Mouse (Mus musculus): ENCODE data around the gene Cdyl2. TPM values are rescaled to one million over a fixed set of nuclear protein-coding genes. Genes with fewer than 3 reads are reported as not detected.

Gene Cdyl2
- total and polyA plus RNA-seq, 3 experiments, result not detected

GRCm38 (mm10) chr8:116735306-116735705 lies 2.5 kb upstream of the Cdyl2 start:
- Histone ChIP-seq H3K27ac (ENCODE audit: control insufficient read depth, low read depth, low read length) (no peak overlapping the region), H3K9me3 (replicated peaks; ENCODE audit: insufficient read depth, low read length) (no peaks in the 10 kb centered on the region), H3K4me3 (ENCODE audit: control insufficient read depth in 1 of 2, insufficient read depth in 1 of 2, low read depth in 2 of 2, low read length in 2 of 2) (no peak overlapping the region), H3K27me3 (ENCODE audit: control insufficient read depth in 1 of 2, insufficient read depth in 2 of 2, low read length in 2 of 2) (no peaks in the 10 kb centered on the region; a peak in 1 of 4 replicates), H3K4me1 (ENCODE audit: control insufficient read depth in 1 of 2, insufficient read depth in 2 of 2, low read length in 2 of 2) (no peaks in the 10 kb centered on the region), H3K79me2 (ENCODE audit: control insufficient read depth, insufficient read depth, low read length, poor library complexity) (no peaks in the 10 kb centered on the region), H3K9ac (ENCODE audit: control insufficient read depth, low read depth, low read length, poor library complexity, severe bottlenecking) (no peak overlapping the region), H3K36me3 (ENCODE audit: control insufficient read depth in 1 of 2, insufficient read depth in 2 of 2, low read length in 2 of 2) (no peaks in the 10 kb centered on the region)
- DNase-seq (ENCODE audit: low read depth, low spot score), result no peak
- TF ChIP-seq NRF1 (IDR thresholded peaks at IDR 0.05; ENCODE audit: insufficient read depth, low read depth, low read length, poor library complexity, severe bottlenecking), result no peak
- TF ChIP-seq MEF2A (IDR thresholded peaks at IDR 0.05; ENCODE audit: extremely low read depth, insufficient replicate concordance, low read depth, low read length, poor library complexity, severe bottlenecking), result no peak
- no peak for TF ChIP-seq SMC3 (IDR thresholded peaks at IDR 0.05; ENCODE audit: low read depth, low read length)
- TF ChIP-seq MAX (IDR thresholded peaks at IDR 0.05; ENCODE audit: low read length), result no peak
- TF ChIP-seq ELF1 (IDR thresholded peaks at IDR 0.05; ENCODE audit: low read depth, low read length), result no peak
- TF ChIP-seq E2F4 (IDR thresholded peaks at IDR 0.05; ENCODE audit: borderline replicate concordance, low read depth, low read length), result no peak
- TF ChIP-seq HCFC1 (IDR thresholded peaks at IDR 0.05; ENCODE audit: low read depth, low read length), result no peak
- no peak for TF ChIP-seq NELFE (IDR thresholded peaks at IDR 0.05; ENCODE audit: low read depth, low read length)
- TF ChIP-seq SIN3A (IDR thresholded peaks at IDR 0.05; ENCODE audit: low read length), result no peak
- TF ChIP-seq JUND (IDR thresholded peaks at IDR 0.05; ENCODE audit: low read depth, low read length), result no peak
- no peak for TF ChIP-seq MYC (IDR thresholded peaks at IDR 0.05; ENCODE audit: low read depth, low read length)
- no peak for TF ChIP-seq ETS1 (IDR thresholded peaks at IDR 0.05; ENCODE audit: low read depth, low read length)
- TF ChIP-seq USF2 (IDR thresholded peaks at IDR 0.05; ENCODE audit: borderline replicate concordance in 1 of 2, insufficient read depth in 1 of 2, low read depth in 1 of 2, low read length in 2 of 2), result no peak
- TF ChIP-seq BHLHE40 (IDR thresholded peaks at IDR 0.05; ENCODE audit: borderline replicate concordance, low read depth, low read length), result no peak
- no peak for TF ChIP-seq GABPA (IDR thresholded peaks at IDR 0.05; ENCODE audit: low read depth, low read length)
- TF ChIP-seq EP300 (IDR thresholded peaks at IDR 0.05; ENCODE audit: low read depth in 1 of 2, low read length in 2 of 2), result no peak
- TF ChIP-seq UBTF (IDR thresholded peaks at IDR 0.05; ENCODE audit: borderline replicate concordance, insufficient read depth, low read depth, low read length), result no peak

GRCm38 (mm10) chr8:116734176-116734575 lies 1.4 kb upstream of the Cdyl2 start:
- no peaks in the 10 kb centered on the region for H3K9me3 ChIP-seq (replicated peaks; ENCODE audit: insufficient read depth, low read length)
- H3K27ac ChIP-seq (ENCODE audit: control insufficient read depth, low read depth, low read length), result no peak overlapping the region
- H3K36me3 ChIP-seq (ENCODE audit: control insufficient read depth in 1 of 2, insufficient read depth in 2 of 2, low read length in 2 of 2), result no peaks in the 10 kb centered on the region
- no peaks in the 10 kb centered on the region for H3K79me2 ChIP-seq (ENCODE audit: control insufficient read depth, insufficient read depth, low read length, poor library complexity)
- H3K9ac ChIP-seq (ENCODE audit: control insufficient read depth, low read depth, low read length, poor library complexity, severe bottlenecking), result no peak overlapping the region
- TF ChIP-seq TAL1 (IDR thresholded peaks at IDR 0.05; ENCODE audit: low read length) (no peak), POLR2AphosphoS2 (IDR thresholded peaks at IDR 0.05; ENCODE audit: low read length) (no peak), NELFE (IDR thresholded peaks at IDR 0.05; ENCODE audit: low read depth, low read length) (no peak), CHD2 (IDR thresholded peaks at IDR 0.05; ENCODE audit: low read length) (no peak), NRF1 (IDR thresholded peaks at IDR 0.05; ENCODE audit: insufficient read depth, low read depth, low read length, poor library complexity, severe bottlenecking) (no peak), GATA1 (IDR thresholded peaks at IDR 0.05; ENCODE audit: low read depth, low read length) (no peak), ZKSCAN1 (IDR thresholded peaks at IDR 0.05; ENCODE audit: low read depth, low read length) (no peak)
- DNase-seq (ENCODE audit: low read depth, low spot score), result no peak
- no peak overlapping the region for H3K4me3 ChIP-seq (ENCODE audit: control insufficient read depth in 1 of 2, insufficient read depth in 1 of 2, low read depth in 2 of 2, low read length in 2 of 2)
- H3K4me1 ChIP-seq (ENCODE audit: control insufficient read depth in 1 of 2, insufficient read depth in 2 of 2, low read length in 2 of 2), result no peaks in the 10 kb centered on the region
- H3K27me3 ChIP-seq (ENCODE audit: control insufficient read depth in 1 of 2, insufficient read depth in 2 of 2, low read length in 2 of 2), result no peaks in the 10 kb centered on the region; a peak in 1 of 4 replicates

Data from MEL (cell line).